Mouse (Mus musculus) heart, embryonic 12.5 days (tissue): Measurements from ENCODE around the gene Fxyd1. TPM values are rescaled to one million over a fixed set of nuclear protein-coding genes. Genes with fewer than 3 reads are reported as not detected.

ENCODE experiments used
- ATAC-seq: fragments of 200-750 bp; cut with Nextera tagmentation; 2 replicates; pipeline ENCODE4 v1.8.0; 2017; ENCODE audit warnings: moderate TSS enrichment, moderate library complexity; ENCODE audit not compliant: insufficient number of reproducible peaks, low FRiP score
- H3K27ac ChIP-seq: fragments of 300-500 bp; sonication (generic); 2 replicates; pipeline ENCODE4 v1.5.1; 2016; ENCODE audit warnings: mild to moderate bottlenecking, moderate library complexity; ENCODE audit not compliant: poor library complexity, severe bottlenecking
- H3K27me3 ChIP-seq: fragments of 300-500 bp; sonication (generic); replicated peaks from 2 replicates; pipeline ENCODE4 v1.6.1; 2016; ENCODE audit warnings: mild to moderate bottlenecking, moderate library complexity
- H3K36me3 ChIP-seq: fragments of 300-500 bp; sonication (generic); 2 replicates; pipeline ENCODE4 v1.6.1; 2016; ENCODE audit warnings: mild to moderate bottlenecking, moderate library complexity
- H3K4me1 ChIP-seq: fragments of 300-500 bp; sonication (generic); replicated peaks from 2 replicates; pipeline ENCODE4 v1.6.1; 2016; ENCODE audit warnings: mild to moderate bottlenecking
- H3K4me2 ChIP-seq: fragments of 300-500 bp; sonication (generic); 2 replicates; pipeline ENCODE4 v1.6.1; 2016; ENCODE audit warnings: mild to moderate bottlenecking, moderate library complexity
- H3K4me3 ChIP-seq: fragments of 300-500 bp; sonication (generic); 2 replicates; pipeline ENCODE4 v1.5.1; 2016; ENCODE audit warnings: mild to moderate bottlenecking
- H3K9ac ChIP-seq: fragments of 300-500 bp; sonication (generic); 2 replicates; pipeline ENCODE4 v1.6.1; 2016; ENCODE audit warnings: mild to moderate bottlenecking, moderate library complexity
- H3K9me3 ChIP-seq: fragments of 300-500 bp; sonication (generic); replicated peaks from 2 replicates; pipeline ENCODE4 v1.6.1; 2016; ENCODE audit warnings: mild to moderate bottlenecking, moderate library complexity
- WGBS: fragments of 180-500 bp; shearing (Covaris S2); methylation state at CpG from one replicate; pipeline ENCODE4 v1.1.7; 2016; 5-methylcytosine and 5-hydroxymethylcytosine counted together
- polyA plus RNA-seq: library from polyadenylated mRNA; unstranded; fragments of >200 nt; fragmentation: Nextera tagmentation; extraction: Ambion mirVana; gene quantifications from 2 replicates; pipeline ENCODE4 v1.2.1, GENCODE M21; 2016

The Fxyd1 gene
- polyA plus RNA-seq, 1 experiment from 2014 or later = 927 TPM

DNA sequence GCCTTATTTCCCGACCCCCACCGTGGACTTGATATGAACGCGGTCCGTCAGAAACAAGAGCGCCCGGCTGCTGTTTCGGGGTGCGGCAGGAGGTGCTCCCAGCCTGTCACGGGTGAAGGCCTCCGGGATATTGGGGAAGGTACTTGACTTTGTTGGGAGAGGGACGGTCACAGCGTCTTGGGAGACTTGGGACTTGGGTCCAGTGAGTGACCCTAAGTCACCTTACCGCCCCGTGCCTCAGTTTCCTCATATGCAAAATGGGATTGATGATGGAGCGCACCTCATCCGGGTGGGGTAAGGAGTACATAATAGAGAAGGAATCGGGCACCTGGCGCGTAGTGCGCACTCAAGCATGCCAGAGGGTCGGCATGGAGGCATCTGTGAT is 4.8 kb downstream of the Fxyd1 start:
- Histone ChIP-seq H3K27ac (no peak overlapping the region), H3K4me2 (peak overlapping the region; percentile 75), H3K36me3 (no peaks in the 10 kb centered on the region), H3K4me1 (peaks cover 68% of the 10 kb centered on the region), H3K9ac (peak overlapping the region; percentile 58), H3K9me3 (no peaks in the 10 kb centered on the region), H3K27me3 (peaks cover 48% of the 10 kb centered on the region), H3K4me3 (peak overlapping the region; percentile 42)
- WGBS = 7% methylated on average over 22 of the region's 22 CpGs
- ATAC-seq = no peak

DNA sequence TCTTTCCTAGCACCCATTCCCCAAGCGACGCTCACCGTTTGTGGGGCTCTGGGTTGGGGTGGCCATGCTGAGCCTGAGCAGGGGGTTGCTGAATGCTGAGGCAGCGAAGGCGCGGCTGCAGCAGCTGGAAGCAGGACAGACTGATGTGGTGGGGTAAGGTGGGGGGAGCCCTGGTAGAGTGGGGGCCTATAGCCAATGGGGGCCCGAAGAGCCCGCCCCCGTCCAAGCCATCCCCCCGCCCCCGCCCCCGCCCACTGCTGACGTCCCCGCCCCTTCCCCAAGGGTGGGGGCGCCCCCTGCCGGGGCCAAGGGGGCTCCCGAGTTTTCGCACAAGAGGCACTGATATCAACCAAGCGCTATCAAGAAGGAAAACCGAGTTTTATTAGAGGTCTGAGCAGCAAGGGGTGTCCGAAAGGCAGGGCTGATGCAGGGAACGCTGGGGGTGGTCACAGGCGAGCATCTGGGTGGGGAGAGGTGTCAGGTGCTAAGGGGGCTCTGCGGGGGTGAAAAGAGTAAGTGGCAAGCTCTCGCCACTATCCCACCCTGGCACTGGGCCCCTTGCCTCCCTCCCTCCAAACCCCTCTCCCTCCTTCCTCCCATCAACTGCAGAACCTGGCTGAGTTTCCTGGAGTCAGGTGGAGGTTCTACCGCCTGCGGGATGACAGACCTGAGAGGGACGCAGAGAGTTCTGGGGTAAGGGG is 5.5 kb downstream of the Fxyd1 start, which contains the start of gene Fxyd7:
Fxyd7 (minus strand) TSS at position 147 of the 701 bp plus-strand sequence.
- 3% methylated on average over 27 of the region's 28 CpGs for WGBS
- H3K4me3 ChIP-seq = peak within 1 kb of the TSS; percentile 42
- peaks cover 68% of the 10 kb centered on the region for H3K4me1 ChIP-seq
- H3K27me3 ChIP-seq = peaks cover 53% of the 10 kb centered on the region
- H3K27ac ChIP-seq = no peak within 1 kb of the TSS
- peak within 1 kb of the TSS; percentile 75 for H3K4me2 ChIP-seq
- no peak for ATAC-seq
- no peaks in the 10 kb centered on the region for H3K36me3 ChIP-seq
- H3K9ac ChIP-seq = peak within 1 kb of the TSS; percentile 58
- H3K9me3 ChIP-seq = no peaks in the 10 kb centered on the region

DNA sequence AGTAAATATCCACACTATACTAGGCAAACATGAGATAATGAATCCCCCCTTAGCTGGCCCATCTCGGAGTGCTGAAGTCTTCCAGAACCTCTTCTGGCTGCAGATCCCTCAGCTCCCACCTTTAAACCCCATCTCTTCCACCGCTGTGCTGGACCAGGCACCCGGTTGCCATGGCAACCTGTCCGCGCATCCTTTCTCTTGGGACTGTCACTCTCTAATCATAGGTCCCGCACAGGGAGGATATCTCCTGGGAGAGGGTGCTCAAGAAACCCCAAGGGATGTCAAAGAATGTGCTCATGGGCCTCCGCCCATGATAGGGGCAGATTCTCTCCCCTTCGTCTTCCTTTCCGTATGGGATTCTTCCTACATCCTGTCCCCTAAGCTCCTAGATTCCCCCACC is 6.1 kb downstream of the Fxyd1 start:
- ATAC-seq = no peak
- Histone ChIP-seq H3K4me1 (peaks cover 65% of the 10 kb centered on the region), H3K4me3 (peak overlapping the region; percentile 42), H3K27me3 (peaks cover 53% of the 10 kb centered on the region), H3K9me3 (no peaks in the 10 kb centered on the region), H3K27ac (no peak overlapping the region), H3K36me3 (no peaks in the 10 kb centered on the region), H3K9ac (0 out of 2 replicates have a peak overlapping the region, but pooled peaks have one; percentile 58), H3K4me2 (peak overlapping the region; percentile 75)
- 6% methylated on average over 9 of the region's 9 CpGs for WGBS

DNA sequence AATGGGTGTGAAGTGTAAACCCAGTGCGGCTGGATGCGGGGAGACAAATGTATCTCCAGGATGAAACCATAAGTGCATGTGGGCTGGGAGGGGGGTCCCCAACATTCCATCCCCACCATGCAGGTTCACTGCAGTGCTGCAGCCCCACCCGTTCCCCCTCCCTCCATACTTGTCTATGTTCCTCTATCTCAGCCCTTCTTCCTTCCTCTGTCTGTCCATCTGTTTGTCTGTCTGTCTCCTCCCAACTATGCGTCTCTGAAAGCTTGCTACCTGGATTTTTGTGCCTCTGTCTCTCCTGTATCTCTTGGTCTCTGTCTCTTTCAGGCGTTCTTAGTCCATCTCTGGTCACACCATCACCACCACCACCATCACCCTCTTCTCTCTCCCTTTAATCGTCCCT is 6.5 kb downstream of the Fxyd1 start:
- Histone ChIP-seq H3K9me3 (no peaks in the 10 kb centered on the region), H3K9ac (no peak overlapping the region), H3K4me3 (no peak overlapping the region), H3K4me1 (peaks cover 62% of the 10 kb centered on the region), H3K4me2 (peak overlapping the region; percentile 53; the same call in 1 of the 2 replicates), H3K36me3 (no peaks in the 10 kb centered on the region), H3K27me3 (peaks cover 55% of the 10 kb centered on the region), H3K27ac (no peak overlapping the region)
- 10% methylated on average over 6 of the region's 6 CpGs for WGBS
- no peak for ATAC-seq

DNA sequence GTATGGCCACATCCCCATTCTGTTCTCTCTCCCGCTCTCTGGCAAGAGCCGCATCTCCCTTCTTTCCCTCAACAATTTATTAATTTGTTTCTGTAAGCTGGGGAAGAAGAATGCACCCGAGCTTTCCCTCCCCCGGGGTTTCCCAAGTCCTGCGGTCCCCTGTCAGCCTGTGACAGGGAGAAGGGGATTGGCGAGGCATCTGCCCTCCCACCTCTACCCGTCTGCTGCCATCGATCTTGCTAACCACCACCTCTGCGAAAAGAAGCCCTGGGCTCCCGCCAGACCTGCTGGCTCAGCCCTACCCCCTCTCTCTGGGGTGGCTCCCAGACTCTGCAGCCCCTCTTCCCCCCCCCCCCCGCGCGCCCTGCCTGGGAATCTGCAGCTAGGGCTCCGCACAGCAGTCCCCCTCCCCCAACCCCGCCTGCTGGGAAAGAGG is 7.1 kb downstream of the Fxyd1 start:
- ATAC-seq = peak; percentile 9; the same call in 1 of the 2 replicates
- no peaks in the 10 kb centered on the region for H3K9me3 ChIP-seq
- 5% methylated on average over 11 of the region's 15 CpGs for WGBS
- H3K4me3 ChIP-seq = peak overlapping the region; percentile 20; the same call in 1 of the 2 replicates
- H3K27ac ChIP-seq = no peak overlapping the region
- peaks cover 56% of the 10 kb centered on the region for H3K4me1 ChIP-seq
- H3K27me3 ChIP-seq = peaks cover 61% of the 10 kb centered on the region
- no peak overlapping the region for H3K9ac ChIP-seq
- H3K4me2 ChIP-seq = peak overlapping the region; percentile 53
- H3K36me3 ChIP-seq = no peaks in the 10 kb centered on the region

DNA sequence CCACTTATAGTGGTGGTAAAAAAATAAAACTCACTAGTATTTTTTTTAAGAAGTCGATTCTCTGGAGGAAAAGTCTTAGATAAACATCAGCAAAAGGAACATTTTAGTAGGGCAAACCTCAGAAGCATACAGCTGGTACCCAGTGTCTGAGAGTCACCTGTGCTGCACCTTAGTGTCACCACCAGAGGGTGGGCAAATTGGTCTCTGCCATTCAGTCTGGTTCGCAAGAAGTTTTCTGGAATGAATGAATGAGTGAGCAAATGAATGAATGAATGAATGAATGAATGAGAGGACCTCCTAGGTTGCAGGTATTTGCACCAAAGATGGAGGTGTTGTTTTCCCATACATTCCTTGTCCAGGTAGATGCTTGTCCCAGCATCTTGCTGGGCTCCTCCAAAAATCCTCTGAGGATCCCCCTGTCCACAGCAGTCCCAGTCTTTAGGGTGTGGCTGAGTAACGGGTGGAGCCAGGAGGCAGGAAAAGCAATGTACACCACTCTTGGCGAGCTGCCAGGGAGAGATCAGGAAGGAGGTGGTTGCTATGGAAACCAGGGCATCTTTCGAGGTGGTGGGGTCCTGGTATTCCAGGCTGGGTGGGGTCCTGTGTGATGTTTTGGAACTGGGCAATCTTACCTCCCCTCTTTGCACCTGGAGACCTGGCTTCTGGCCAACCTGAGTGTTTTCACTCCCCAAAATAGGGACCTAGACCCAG is 7.7 kb downstream of the Fxyd1 start:
- Histone ChIP-seq H3K4me2 (no peak overlapping the region), H3K9ac (no peak overlapping the region), H3K4me1 (peaks cover 50% of the 10 kb centered on the region), H3K36me3 (no peaks in the 10 kb centered on the region), H3K4me3 (no peak overlapping the region), H3K27ac (no peak overlapping the region), H3K9me3 (no peaks in the 10 kb centered on the region), H3K27me3 (peaks cover 67% of the 10 kb centered on the region)
- 29% methylated on average over 5 of the region's 5 CpGs for WGBS
- ATAC-seq = no peak

DNA sequence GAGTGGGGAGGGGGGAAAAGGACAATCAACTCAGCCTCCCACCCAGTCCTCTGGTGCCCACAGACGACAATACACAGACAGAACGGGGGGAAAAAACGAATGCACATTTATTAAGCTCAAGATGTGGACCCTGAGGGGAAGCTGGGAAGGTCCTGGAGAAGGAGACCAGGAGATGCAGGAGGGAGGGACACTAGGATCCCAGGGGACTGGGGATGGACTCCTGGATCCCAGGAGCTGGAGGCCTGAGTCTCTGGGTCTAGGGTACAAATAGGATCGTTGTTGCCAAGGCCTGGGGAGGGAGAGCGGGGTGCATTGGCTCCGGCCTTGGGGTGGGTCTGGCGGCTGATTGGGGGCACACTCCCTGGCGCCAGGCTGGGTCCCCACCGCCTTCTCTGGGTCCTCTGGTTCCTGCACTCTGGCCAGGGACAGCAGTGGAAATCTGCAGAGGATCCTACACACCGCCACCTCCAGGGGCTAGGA is 14.5 kb downstream of the Fxyd1 start, which contains the start of gene Fxyd5:
Fxyd5 (minus strand) TSS at position 51 of the 480 bp plus-strand sequence.
- no peaks in the 10 kb centered on the region; the same call in 1 of the 2 replicates for H3K36me3 ChIP-seq
- H3K4me1 ChIP-seq = peaks cover 5% of the 10 kb centered on the region; the same call in 1 of the 2 replicates
- H3K27ac ChIP-seq = peak within 1 kb of the TSS; percentile 23; the same call in 1 of the 2 replicates
- H3K9me3 ChIP-seq = no peaks in the 10 kb centered on the region; the same call in 1 of the 2 replicates
- no peak for ATAC-seq
- peak within 1 kb of the TSS; percentile 61 for H3K4me2 ChIP-seq
- H3K4me3 ChIP-seq = peak within 1 kb of the TSS; percentile 42
- peaks cover 68% of the 10 kb centered on the region for H3K27me3 ChIP-seq
- H3K9ac ChIP-seq = peak within 1 kb of the TSS; percentile 50
- WGBS = 28% methylated on average over 10 of the region's 10 CpGs

DNA sequence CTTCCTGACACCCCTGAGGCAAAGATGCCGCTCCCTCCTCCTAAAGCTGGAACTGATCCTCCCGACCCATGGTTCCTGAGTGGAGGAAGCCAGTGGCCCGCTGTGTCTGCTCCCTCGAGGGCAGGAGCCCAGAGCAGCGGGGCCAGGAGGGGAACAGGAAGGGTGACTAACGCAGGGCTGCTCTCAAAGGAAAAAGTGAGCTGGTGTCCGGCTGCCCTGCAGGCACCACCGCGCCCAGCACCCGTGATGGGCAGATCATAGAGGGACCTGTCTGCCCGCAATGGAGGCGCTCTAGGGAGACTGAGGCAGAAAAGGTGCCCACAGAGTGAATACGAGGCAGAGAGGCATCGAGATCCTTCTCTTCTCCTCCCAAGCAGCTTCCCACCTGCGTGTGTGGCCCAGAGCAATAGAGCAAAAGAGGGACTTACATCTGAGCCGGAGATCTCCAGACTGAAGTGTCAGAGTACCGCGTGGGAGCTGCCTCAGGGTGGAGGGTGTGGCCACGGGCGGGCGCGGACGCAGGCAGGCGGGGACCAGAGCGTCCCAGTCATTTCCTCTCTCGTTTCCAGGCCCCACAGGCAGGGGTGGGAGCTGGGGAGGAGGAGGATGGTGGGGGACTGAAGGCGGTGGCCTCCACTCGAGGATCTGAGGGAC is 15.2 kb downstream of the Fxyd1 start:
- Histone ChIP-seq H3K27ac (peak overlapping the region; percentile 23; the same call in 1 of the 2 replicates), H3K9me3 (no peaks in the 10 kb centered on the region; the same call in 1 of the 2 replicates), H3K4me2 (peak overlapping the region; percentile 61), H3K4me3 (peak overlapping the region; percentile 42), H3K4me1 (peaks cover 5% of the 10 kb centered on the region; the same call in 1 of the 2 replicates), H3K9ac (peak overlapping the region; percentile 50), H3K36me3 (no peaks in the 10 kb centered on the region; the same call in 1 of the 2 replicates), H3K27me3 (peaks cover 62% of the 10 kb centered on the region)
- 3% methylated on average over 28 of the region's 28 CpGs for WGBS
- peak; percentile 60 for ATAC-seq

DNA sequence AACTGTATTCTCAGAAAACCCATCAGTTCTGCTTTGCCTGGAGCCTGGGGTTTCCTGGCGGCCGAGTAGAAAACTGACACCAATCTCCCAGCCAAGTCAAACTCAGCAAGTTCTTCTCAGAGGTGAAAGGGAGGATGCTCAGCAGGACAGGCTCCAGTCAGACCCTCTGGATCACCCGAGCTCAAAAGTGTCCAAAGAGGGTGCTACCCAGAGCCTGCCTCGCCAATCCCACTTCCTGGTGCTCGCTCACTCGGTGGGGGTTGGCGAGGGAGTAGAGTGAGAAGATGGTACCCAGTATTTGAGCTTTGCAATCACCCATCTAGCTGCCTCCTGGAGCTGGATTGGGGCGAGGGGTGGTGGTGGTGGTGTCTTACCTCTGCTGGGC is 16.0 kb downstream of the Fxyd1 start:
- peak overlapping the region; percentile 61 for H3K4me2 ChIP-seq
- WGBS = 30% methylated on average over 8 of the region's 8 CpGs
- ATAC-seq = no peak
- no peaks in the 10 kb centered on the region; the same call in 1 of the 2 replicates for H3K36me3 ChIP-seq
- H3K9ac ChIP-seq = no peak overlapping the region
- peaks cover 61% of the 10 kb centered on the region for H3K27me3 ChIP-seq
- no peaks in the 10 kb centered on the region; the same call in 1 of the 2 replicates for H3K9me3 ChIP-seq
- no peak overlapping the region for H3K27ac ChIP-seq
- peak overlapping the region; percentile 42; the same call in 1 of the 2 replicates for H3K4me3 ChIP-seq
- peaks cover 5% of the 10 kb centered on the region; the same call in 1 of the 2 replicates for H3K4me1 ChIP-seq

DNA sequence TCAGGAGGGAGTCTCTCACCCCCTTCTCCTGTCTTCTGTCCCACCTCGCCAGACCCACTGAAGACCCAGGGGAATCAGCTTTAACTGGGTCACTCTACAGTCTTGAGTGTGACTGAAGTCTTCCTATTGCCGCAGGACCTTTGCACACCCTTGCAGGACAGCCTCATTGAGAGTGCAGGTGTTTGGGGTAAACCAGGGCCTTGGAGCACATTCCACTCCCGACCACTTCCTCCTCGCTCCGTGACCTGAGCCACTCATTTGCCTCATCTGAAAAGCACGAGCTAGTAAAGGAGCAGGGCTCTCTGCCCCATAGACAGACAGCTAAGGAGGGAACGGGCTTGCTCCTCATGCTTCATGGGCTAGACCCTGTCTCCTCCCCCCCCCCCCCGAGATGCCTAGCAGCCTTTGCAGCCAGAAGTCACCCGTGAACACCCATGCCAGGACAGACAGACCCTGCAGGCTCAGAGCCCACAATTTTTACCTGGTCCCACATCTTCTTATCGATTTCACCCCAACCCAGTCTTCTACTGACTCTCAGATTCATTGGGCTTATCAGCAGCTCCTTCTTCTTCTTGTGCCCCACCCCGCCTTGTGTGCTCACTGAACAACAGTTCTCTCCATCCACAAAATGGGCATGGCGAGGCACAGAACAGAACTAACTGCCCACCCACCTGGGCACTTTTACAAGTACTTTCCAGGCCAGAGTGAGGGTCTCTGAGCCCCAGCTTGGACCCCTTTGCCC is 16.5 kb downstream of the Fxyd1 start:
- Histone ChIP-seq H3K36me3 (no peaks in the 10 kb centered on the region; the same call in 1 of the 2 replicates), H3K27ac (no peak overlapping the region), H3K9ac (no peak overlapping the region), H3K9me3 (no peaks in the 10 kb centered on the region; the same call in 1 of the 2 replicates), H3K27me3 (peaks cover 59% of the 10 kb centered on the region), H3K4me3 (no peak overlapping the region), H3K4me1 (peaks cover 5% of the 10 kb centered on the region; the same call in 1 of the 2 replicates), H3K4me2 (peak overlapping the region; percentile 61)
- ATAC-seq = no peak
- WGBS = 73% methylated on average over 12 of the region's 12 CpGs
